Mouse (Mus musculus) erythroblast, adult 5-6 weeks (primary cell): ENCODE results near the gene Fam171a1. TPM values are rescaled to one million over a fixed set of nuclear protein-coding genes. Genes with fewer than 3 reads are reported as not detected.
"Not testable (repeated sequence)": the region's sequence is repeated elsewhere in the genome, so short reads cannot be mapped to it uniquely, and the experiment has no call there.

Experiments used
- ATAC-seq: replicated peaks from 2 replicates; pipeline ENCODE4 v1.8.0; 2016; ENCODE audit warnings: moderate number of reproducible peaks, mild to moderate bottlenecking, moderate TSS enrichment, inconsistent platforms; ENCODE audit not compliant: poor library complexity, low FRiP score, severe bottlenecking
- total RNA-seq, 2 experiments: library from RNA; stranded (forward) in 1 of 2; stranded (reverse) in 1 of 2; fragments of 150-400 nt in 1 of 2; fragments of 200-764, 138-1000 nt in 1 of 2; gene quantifications; 2 replicates each; pipeline versions ENCODE4 v1.2.3 to v1.2.4; 2015 to 2017; ENCODE audit warnings: low replicate concordance in 2 of 2

Fam171a1 gene
- 0.21 TPM in 1 of 2 replicates, not detected in the other for total RNA-seq (2015; ENCODE audit: low replicate concordance)
- 0.17 and 0.42 TPM in 2 replicates for total RNA-seq (2017; ENCODE audit: low replicate concordance)

- ATAC-seq = no peak
These were observed at the start of gene Fam171a1 for GRCm38 (mm10) chr2:3113866-3114265. Fam171a1 (plus strand) TSS chr2:3114224.

GRCm38 (mm10) chr2:3069140-3069539 lies 44.9 kb upstream of the Fam171a1 start:
- ATAC-seq = no peak

DNA sequence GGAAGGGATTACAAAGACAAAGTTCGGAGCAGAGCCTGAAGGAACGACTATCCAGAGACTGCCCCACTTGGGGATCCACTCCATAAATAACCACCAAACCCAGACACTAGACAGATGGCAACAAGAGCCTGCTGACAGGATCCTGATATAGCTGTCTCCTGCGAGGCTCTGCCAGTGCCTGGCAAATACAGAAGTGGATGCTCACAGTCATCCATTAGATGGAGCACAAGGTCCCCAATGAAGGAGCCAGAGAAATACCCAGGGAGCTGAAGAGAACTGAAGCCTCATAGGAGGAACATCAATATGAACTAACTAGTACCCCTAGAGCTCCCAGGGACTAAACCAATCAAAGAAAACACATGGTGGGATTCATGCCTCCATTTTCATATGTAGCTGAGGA lies 25.7 kb upstream of the Fam171a1 start:
- not testable (repeated sequence) for ATAC-seq

DNA sequence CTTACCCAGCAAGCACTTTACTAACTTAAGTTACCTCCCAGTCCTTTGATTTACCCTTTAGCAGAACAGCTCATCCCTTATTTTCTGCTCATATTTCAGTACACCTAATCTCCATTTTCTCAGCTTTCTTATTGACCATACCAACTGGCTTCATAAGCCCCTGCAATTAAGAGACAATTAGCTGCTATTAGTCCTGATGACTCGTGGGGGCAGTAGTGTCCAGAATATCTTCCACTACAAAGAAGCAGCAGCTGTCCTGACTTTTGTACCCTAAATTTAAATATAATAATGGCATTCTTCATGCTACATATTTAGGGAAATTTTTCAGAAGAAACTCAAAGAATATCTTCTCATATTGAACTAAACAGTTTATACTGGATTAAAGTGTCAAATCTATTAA lies 24.8 kb upstream of the Fam171a1 start:
- no peak for ATAC-seq

- ATAC-seq = no peak
These were observed 17.9 kb upstream of the Fam171a1 start for GRCm38 (mm10) chr2:3096101-3096500.

DNA sequence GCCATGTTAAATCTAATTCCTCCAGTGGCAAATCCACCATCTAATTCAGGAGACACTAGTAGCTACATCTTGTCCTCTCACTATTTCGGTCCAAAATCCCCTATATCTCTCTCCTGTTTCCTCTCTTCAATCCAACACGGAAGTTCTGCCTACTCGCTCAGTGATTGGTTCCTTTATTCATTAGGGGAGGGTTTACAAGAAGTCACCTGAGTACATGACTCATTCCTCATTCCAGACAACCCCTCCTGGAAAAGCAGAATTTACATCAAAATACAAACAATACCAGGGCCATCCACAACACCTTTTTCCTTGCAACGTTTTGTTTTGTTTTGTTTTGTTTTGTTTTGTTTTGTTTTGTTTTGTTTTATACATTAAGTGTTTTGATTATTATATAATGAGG lies 14.1 kb upstream of the Fam171a1 start:
- ATAC-seq = no peak

DNA sequence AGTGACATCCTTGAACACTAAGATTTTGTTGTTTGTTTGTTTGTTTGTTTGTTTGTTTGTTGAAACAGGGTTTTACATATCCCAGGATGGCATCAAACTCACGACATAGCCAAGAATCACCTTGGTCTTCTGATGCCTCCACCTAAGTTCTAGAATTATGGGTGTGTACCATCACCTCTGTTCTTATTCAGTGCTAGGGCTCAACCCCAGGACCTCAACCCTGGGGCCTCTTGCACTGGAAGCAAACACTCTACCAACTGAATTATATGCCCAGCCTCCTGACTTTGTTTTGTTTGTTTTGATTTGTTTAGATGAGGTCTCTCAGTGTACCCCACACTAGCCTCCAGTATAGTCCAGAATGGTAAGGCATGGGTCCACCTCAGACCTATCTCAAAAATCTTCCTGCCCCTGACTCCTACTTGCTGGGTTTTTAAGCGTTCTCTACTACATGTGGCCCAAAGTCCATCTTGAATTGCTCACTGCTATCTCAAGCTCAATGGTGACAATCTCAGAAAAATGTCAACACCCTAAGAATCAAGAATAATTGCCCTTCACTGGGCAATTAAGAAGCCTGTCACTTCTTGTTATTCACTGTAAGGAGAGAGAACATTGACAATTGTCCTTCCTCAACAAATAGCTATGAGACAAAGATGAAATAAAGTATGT lies 12.6 kb upstream of the Fam171a1 start:
- no peak for ATAC-seq

GRCm38 (mm10) chr2:3102360-3102759 lies 11.7 kb upstream of the Fam171a1 start:
- ATAC-seq = no peak

GRCm38 (mm10) chr2:3107471-3107870 lies 6.6 kb upstream of the Fam171a1 start:
- no peak for ATAC-seq

DNA sequence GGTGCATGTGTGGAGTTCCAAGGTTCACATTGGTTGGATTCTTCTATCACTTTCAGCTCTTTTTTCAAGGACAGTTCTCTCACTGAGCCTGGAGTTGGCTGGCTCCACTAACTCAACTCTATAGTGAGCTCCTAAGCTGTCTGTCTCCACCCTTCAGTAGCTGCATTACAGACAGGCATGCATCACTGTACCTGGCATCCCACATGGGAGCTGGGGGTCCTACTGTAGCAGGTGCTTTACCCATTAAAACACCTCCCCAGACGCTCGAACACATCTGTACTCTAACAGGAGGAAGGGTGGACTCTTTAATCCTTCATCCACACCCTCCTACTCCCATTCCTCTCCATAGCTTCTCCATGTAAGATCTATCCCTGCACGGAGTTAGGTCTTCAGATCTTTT lies 5.6 kb upstream of the Fam171a1 start:
- no peak for ATAC-seq

- ATAC-seq = no peak
These were observed 5.2 kb upstream of the Fam171a1 start for GRCm38 (mm10) chr2:3108834-3109233.

- no peak for ATAC-seq
These were observed 3.8 kb downstream of the Fam171a1 start for GRCm38 (mm10) chr2:3117855-3118202.

DNA sequence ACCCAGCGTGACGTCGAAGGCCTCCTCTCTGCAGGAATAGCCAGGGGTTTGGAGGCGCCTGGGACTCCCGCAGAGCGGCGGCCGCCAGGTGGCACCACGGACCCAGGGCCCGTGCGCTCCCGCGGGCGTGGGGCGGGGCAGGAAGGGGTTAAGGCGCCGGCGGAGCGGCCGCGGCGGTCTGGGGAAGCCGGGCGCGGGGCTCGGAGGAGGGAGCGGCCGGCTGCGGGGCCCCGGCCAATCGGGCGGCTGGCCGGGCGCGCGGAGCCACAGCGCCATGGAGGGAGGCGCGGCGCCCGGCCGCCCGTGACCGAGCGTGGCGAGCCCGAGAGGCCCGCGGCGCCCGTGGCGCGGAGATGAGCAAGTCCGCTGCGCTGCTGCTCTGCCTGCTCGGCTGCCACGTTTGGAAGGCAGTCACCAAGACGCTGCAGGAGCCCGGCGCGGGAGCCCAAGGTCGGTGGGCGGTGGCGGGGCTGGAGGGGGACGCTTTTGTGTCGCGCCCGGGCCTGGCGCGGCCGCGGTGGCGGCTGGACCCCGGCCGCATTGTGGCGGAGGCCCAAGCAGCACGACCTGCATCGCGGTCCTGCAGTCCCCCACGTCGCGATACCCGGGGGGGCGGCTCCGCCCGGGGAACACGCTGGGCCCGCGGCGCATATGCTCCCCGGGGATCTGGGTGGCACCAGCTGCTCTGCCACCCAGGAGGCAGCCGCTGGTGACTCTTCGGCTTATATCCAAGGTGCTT lies 4.3 kb downstream of the Fam171a1 start:
- ATAC-seq = no peak

DNA sequence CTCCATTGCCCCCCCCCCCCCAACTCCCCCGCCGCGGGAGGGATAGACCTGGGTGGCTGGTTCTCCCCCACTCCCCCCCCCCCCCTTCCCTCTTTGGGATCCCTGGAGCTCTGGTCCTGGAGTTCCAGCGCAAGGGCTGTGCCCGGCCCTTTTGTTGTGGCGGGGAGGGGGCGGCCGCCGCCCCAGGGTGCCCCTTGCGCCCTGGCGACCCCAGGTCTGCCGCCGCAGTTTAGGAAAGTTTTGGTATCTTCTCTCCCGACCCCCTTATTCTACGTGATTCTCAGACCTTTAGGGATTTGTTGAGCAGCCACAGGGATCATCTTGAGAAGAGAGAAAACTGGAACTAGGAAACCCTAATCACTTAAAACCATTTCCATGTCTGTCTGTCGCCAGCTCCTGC lies 4.9 kb downstream of the Fam171a1 start:
- ATAC-seq = no peak

- ATAC-seq = no peak
These were observed 5.4 kb downstream of the Fam171a1 start for GRCm38 (mm10) chr2:3119371-3119935.

DNA sequence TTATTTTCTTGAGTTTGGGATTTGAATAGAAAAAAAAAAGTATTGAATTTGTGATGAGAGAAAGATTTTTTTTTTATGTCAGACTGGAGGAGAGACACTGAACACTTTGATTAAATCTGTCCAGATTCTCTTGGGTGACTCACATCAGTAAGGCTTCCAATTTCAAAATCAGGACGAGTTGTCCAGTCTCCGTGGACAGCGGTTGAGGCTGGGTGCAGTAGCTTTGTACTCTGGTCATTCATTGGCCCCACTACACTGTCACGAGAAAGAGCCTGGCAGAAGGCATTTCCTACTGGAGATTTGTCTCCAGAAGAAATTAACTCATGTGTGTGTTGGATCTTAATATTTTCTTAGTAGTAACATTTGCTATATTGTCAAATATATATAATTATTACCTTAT lies 8.5 kb downstream of the Fam171a1 start:
- ATAC-seq = no peak

DNA sequence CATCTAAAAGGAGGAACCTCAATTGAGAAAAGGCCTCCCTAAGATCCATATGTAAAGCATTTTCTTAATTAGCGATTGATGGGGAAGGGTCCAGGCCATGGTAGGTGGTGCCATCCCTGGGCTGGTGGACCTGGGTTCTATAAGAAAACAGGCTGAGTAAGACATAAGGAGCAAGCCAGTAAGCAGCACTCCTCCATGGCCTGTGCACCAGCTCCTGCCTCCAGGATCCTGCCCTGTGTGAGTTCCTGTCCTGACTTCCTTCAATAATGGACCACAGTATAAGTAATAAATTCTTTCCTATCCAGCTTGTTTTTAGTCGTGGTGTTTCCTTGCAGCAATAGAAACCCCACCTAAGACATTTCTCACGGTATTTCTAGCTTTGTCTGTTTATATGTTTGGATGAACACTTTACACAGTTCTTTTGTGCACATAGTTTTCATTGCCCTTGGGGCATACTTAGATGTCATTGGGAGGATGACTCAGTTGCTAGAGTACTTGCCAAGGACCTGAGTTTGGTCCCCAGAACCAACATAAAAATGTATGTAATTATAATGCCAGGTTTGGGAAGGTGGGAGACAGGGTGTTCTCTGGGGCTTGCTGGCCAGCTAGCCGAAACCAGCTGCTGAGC lies 13.3 kb downstream of the Fam171a1 start:
- no peak for ATAC-seq

- no peak for ATAC-seq
These were observed 14.4 kb downstream of the Fam171a1 start for GRCm38 (mm10) chr2:3128344-3128871.

DNA sequence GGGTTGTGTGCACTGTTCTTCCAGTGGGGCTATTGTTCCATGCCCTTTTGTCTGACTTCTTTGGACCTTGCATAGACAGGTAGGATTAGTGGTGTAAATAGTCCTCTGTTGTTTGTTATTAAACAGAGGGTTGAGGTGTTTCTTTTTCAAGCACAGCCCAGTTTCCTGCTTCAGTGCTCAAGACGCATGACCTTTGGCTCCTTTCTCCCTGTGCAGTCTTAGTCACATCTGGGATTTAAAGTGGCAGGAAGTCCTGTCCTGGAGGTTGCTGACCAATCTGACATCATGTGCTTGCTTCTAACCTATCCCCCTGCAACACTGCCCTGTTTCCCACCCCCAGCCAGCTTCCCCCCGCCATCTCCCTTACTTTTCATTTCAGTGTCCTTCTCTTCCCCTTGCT lies 14.9 kb downstream of the Fam171a1 start:
- no peak for ATAC-seq

GRCm38 (mm10) chr2:3132473-3132872 lies 18.4 kb downstream of the Fam171a1 start:
- ATAC-seq = no peak
